Mouse (Mus musculus) stomach, postnatal 0 days (tissue): ENCODE measurements around the gene Psmc3.

ENCODE experiments used
- CTCF ChIP-seq: IDR thresholded peaks from 2 replicates; pipeline ENCODE4 v1.5.1; 2016; ENCODE audit warnings: antibody characterized with exemption, low read depth, mild to moderate bottlenecking, moderate library complexity
- EP300 ChIP-seq: optimal IDR thresholded peaks from 2 replicates; pipeline ENCODE3; 2016; ENCODE audit warnings: antibody characterized with exemption

- TF ChIP-seq EP300 (no peak), CTCF (no peak)
Measured at GRCm38 (mm10) chr2:91035385-91035784, 18.4 kb upstream of the Psmc3 start, which contains the start of gene Rapsn.
